Mouse (Mus musculus) ovary, adult 18-20 months (tissue): ENCODE results near the gene Rasl12.

Experiments
- DNase-seq: peaks from one replicate; pipeline ENCODE4 v3.0.0; 2022; ENCODE audit warnings: low spot score, mixed read lengths

The Rasl12 gene

GRCm38 (mm10) chr9:65398279-65398678 is at the start of gene Rasl12:
Gene Rasl12, plus strand, starts transcription at chr9:65398506.
- DNase-seq: peak; percentile 55

- DNase-seq: no peak
Measured at GRCm38 (mm10) chr9:65353251-65353650, 45.1 kb upstream of the Rasl12 start.

- DNase-seq: no peak
Measured at GRCm38 (mm10) chr9:65356561-65356960, 41.7 kb upstream of the Rasl12 start.

GRCm38 (mm10) chr9:65356971-65357370 is 41.3 kb upstream of the Rasl12 start:
- DNase-seq: peak; percentile 38

- DNase-seq: no peak
Measured at GRCm38 (mm10) chr9:65358956-65359480, 39.3 kb upstream of the Rasl12 start.

- no peak for DNase-seq
Measured at GRCm38 (mm10) chr9:65360641-65361448, 37.5 kb upstream of the Rasl12 start, which contains the start of gene Ubap1l. Gene Ubap1l, plus strand, starts transcription at chr9:65361041.

- DNase-seq: no peak
Measured at GRCm38 (mm10) chr9:65363684-65364083, 34.6 kb upstream of the Rasl12 start.

GRCm38 (mm10) chr9:65365721-65366120 is 32.6 kb upstream of the Rasl12 start:
- DNase-seq: no peak

- DNase-seq: no peak
Measured at GRCm38 (mm10) chr9:65371756-65372155, 26.6 kb upstream of the Rasl12 start.

GRCm38 (mm10) chr9:65372449-65372848 is 25.9 kb upstream of the Rasl12 start:
- no peak for DNase-seq

- DNase-seq: no peak
Measured at GRCm38 (mm10) chr9:65374468-65375162, 23.7 kb upstream of the Rasl12 start.

- DNase-seq: no peak
Measured at GRCm38 (mm10) chr9:65375163-65375934, 23.0 kb upstream of the Rasl12 start.

- DNase-seq: no peak
Measured at GRCm38 (mm10) chr9:65381017-65381590, 17.2 kb upstream of the Rasl12 start.

- no peak for DNase-seq
Measured at GRCm38 (mm10) chr9:65382031-65382750, 16.1 kb upstream of the Rasl12 start.

- no peak for DNase-seq
Measured at GRCm38 (mm10) chr9:65382751-65383097, 15.6 kb upstream of the Rasl12 start.

GRCm38 (mm10) chr9:65384276-65384675 is 14.0 kb upstream of the Rasl12 start:
- no peak for DNase-seq

- no peak for DNase-seq
Measured at GRCm38 (mm10) chr9:65386373-65387140, 11.7 kb upstream of the Rasl12 start.

GRCm38 (mm10) chr9:65390752-65391612 is 7.3 kb upstream of the Rasl12 start:
- no peak for DNase-seq

- no peak for DNase-seq
Measured at GRCm38 (mm10) chr9:65391613-65391964, 6.7 kb upstream of the Rasl12 start, which contains the start of gene Kbtbd13. Gene Kbtbd13, minus strand, starts transcription at chr9:65391652.
